Mouse (Mus musculus): ENCODE measurements around the gene Pfkl.
"Not testable (repeated sequence)": the region's sequence is repeated elsewhere in the genome, so short reads cannot be mapped to it uniquely, and the experiment has no call there.

The Pfkl gene

GRCm38 (mm10) chr10:78009945-78010293 lies at the start of gene Pfkl:
TSS of gene Pfkl (minus strand) at chr10:78010083.
- no peak for DNase-seq (ENCODE audit: low spot score in 2 of 2)

- no peak for DNase-seq (ENCODE audit: low spot score in 2 of 2)
Observed at GRCm38 (mm10) chr10:78057056-78057455, 47.2 kb upstream of the Pfkl start.

GRCm38 (mm10) chr10:78054633-78055565 lies 45.0 kb upstream of the Pfkl start:
- no peak for DNase-seq (ENCODE audit: low spot score in 2 of 2)

- DNase-seq (ENCODE audit: low spot score in 2 of 2) = no peak
Observed at GRCm38 (mm10) chr10:78049519-78050035, 39.7 kb upstream of the Pfkl start.

GRCm38 (mm10) chr10:78048061-78048730 lies 38.3 kb upstream of the Pfkl start:
- DNase-seq (ENCODE audit: low spot score in 2 of 2) = no peak

- DNase-seq (ENCODE audit: low spot score in 2 of 2) = no peak
Observed at GRCm38 (mm10) chr10:78046388-78046787, 36.5 kb upstream of the Pfkl start.

- DNase-seq (ENCODE audit: low spot score in 2 of 2) = no peak
Observed at GRCm38 (mm10) chr10:78044531-78044930, 34.6 kb upstream of the Pfkl start.

- DNase-seq (ENCODE audit: low spot score in 2 of 2) = peak; percentile 55 to 71
Observed at GRCm38 (mm10) chr10:78043406-78043836, 33.5 kb upstream of the Pfkl start, which contains the start of gene Aire. TSS of gene Aire (minus strand) at chr10:78043610.

- peak; percentile 56 to 62 for DNase-seq (ENCODE audit: low spot score in 2 of 2)
Observed at GRCm38 (mm10) chr10:78042697-78043405, 33.0 kb upstream of the Pfkl start.

GRCm38 (mm10) chr10:78042096-78042495 lies 32.2 kb upstream of the Pfkl start:
- no peak for DNase-seq (ENCODE audit: low spot score in 2 of 2)

GRCm38 (mm10) chr10:78041647-78042046 lies 31.8 kb upstream of the Pfkl start, which contains the start of gene Dnmt3l:
TSS of gene Dnmt3l (plus strand) at chr10:78041947.
- DNase-seq (ENCODE audit: low spot score in 2 of 2) = no peak

GRCm38 (mm10) chr10:78037139-78037538 lies 27.3 kb upstream of the Pfkl start:
- no peak for DNase-seq (ENCODE audit: low spot score in 2 of 2)

- DNase-seq (ENCODE audit: low spot score in 2 of 2) = no peak
Observed at GRCm38 (mm10) chr10:78031987-78032386, 22.1 kb upstream of the Pfkl start.

- no peak for DNase-seq (ENCODE audit: low spot score in 2 of 2)
Observed at GRCm38 (mm10) chr10:78029080-78029479, 19.2 kb upstream of the Pfkl start.

- DNase-seq (ENCODE audit: low spot score in 2 of 2) = peak; percentile 68 to 79
Observed at GRCm38 (mm10) chr10:78028129-78028528, 18.2 kb upstream of the Pfkl start.

- not testable (repeated sequence) for DNase-seq (ENCODE audit: low spot score in 2 of 2)
Observed at GRCm38 (mm10) chr10:78025453-78025852, 15.6 kb upstream of the Pfkl start.

GRCm38 (mm10) chr10:78019984-78020383 lies 10.1 kb upstream of the Pfkl start:
- not testable (repeated sequence) for DNase-seq (ENCODE audit: low spot score in 2 of 2)

GRCm38 (mm10) chr10:78019291-78019690 lies 9.4 kb upstream of the Pfkl start:
- DNase-seq (ENCODE audit: low spot score in 2 of 2) = no peak

GRCm38 (mm10) chr10:78018797-78019203 lies 8.9 kb upstream of the Pfkl start:
- DNase-seq (ENCODE audit: low spot score in 2 of 2) = peak; percentile 73 to 87

GRCm38 (mm10) chr10:78016366-78016765 lies 6.5 kb upstream of the Pfkl start:
- DNase-seq (ENCODE audit: low spot score in 2 of 2) = no peak

- DNase-seq (ENCODE audit: low spot score in 2 of 2) = no peak
Observed at GRCm38 (mm10) chr10:78015489-78015888, 5.6 kb upstream of the Pfkl start.

Measured in right cerebral cortex, postnatal 10 days (tissue).